Mouse (Mus musculus) limb, embryonic 14.5 days (tissue): ENCODE measurements around the gene Actb. TPM values are rescaled to one million over a fixed set of nuclear protein-coding genes. Genes with fewer than 3 reads are reported as not detected.

ENCODE experiments used
- ATAC-seq: fragments of 200-750 bp; cut with Nextera tagmentation; 2 replicates; pipeline ENCODE4 v1.8.0; 2017; ENCODE audit warnings: low read depth, moderate number of reproducible peaks, moderate TSS enrichment; ENCODE audit not compliant: low FRiP score
- DNase-seq: peaks from one replicate; pipeline ENCODE4 v3.0.0-alpha.2; 2015; ENCODE audit warnings: low spot score
- H3K27ac ChIP-seq: fragments of 300-500 bp; sonication (generic); replicated peaks from 2 replicates; pipeline ENCODE4 v1.5.1; 2014; ENCODE audit warnings: low read depth, mild to moderate bottlenecking, low read length, moderate library complexity, mixed read lengths
- H3K27me3 ChIP-seq: fragments of 300-500 bp; sonication (generic); 2 replicates; pipeline ENCODE4 v1.6.1; 2014; ENCODE audit warnings: low read length, mixed read lengths; ENCODE audit not compliant: control insufficient read depth, insufficient read depth
- H3K36me3 ChIP-seq: fragments of 300-500 bp; sonication (generic); 2 replicates; pipeline ENCODE4 v1.6.1; 2014; ENCODE audit warnings: mild to moderate bottlenecking, low read length, moderate library complexity, mixed read lengths; ENCODE audit not compliant: control insufficient read depth, insufficient read depth
- H3K4me1 ChIP-seq: fragments of 300-500 bp; sonication (generic); 2 replicates; pipeline ENCODE4 v1.6.1; 2014; ENCODE audit warnings: antibody characterized with exemption, low read length, mixed read lengths; ENCODE audit not compliant: control insufficient read depth, insufficient read depth
- H3K4me2 ChIP-seq: fragments of 300-500 bp; sonication (generic); replicated peaks from 2 replicates; pipeline ENCODE4 v1.6.1; 2014; ENCODE audit warnings: low read depth, mild to moderate bottlenecking, low read length, moderate library complexity; ENCODE audit not compliant: severe bottlenecking
- H3K4me3 ChIP-seq: fragments of 300-500 bp; sonication (generic); replicated peaks from 2 replicates; pipeline ENCODE4 v1.5.1; 2014; ENCODE audit warnings: low read length
- H3K9ac ChIP-seq: fragments of 300-500 bp; sonication (generic); 2 replicates; pipeline ENCODE4 v1.6.1; 2014; ENCODE audit warnings: mild to moderate bottlenecking, low read depth, low read length, moderate library complexity; ENCODE audit not compliant: severe bottlenecking
- H3K9me3 ChIP-seq: fragments of 300-500 bp; sonication (generic); 2 replicates; pipeline ENCODE4 v1.6.1; 2016; ENCODE audit warnings: low read length; ENCODE audit not compliant: control insufficient read depth
- POLR2A ChIP-seq: fragments of 200-500 bp; IDR thresholded peaks from 2 replicates; pipeline ENCODE4 v1.8.0; 2012; ENCODE audit warnings: inconsistent platforms, mild to moderate bottlenecking, moderate library complexity, borderline replicate concordance; ENCODE audit not compliant: insufficient read depth, insufficient read length; ENCODE audit errors: extremely low read depth
- WGBS: fragments of 180-500 bp; shearing (Covaris S2); extraction: QIAGEN DNeasy Blood & Tissue Kit; methylation state at CpG from one replicate; pipeline ENCODE4 v1.1.7; 2014; 5-methylcytosine and 5-hydroxymethylcytosine counted together
- polyA plus RNA-seq, 2 experiments: library from polyadenylated mRNA; depleted of rRNA in 1 of 2; stranded (reverse) in 1 of 2; unstranded in 1 of 2; fragments of >200 nt; fragmentation: Nextera tagmentation in 1 of 2; extraction: Ambion mirVana in 1 of 2; gene quantifications; 2 replicates each; pipeline versions ENCODE4 v1.2.1 to v1.2.3; 2012 to 2014

Actb gene
- polyA plus RNA-seq, 2 experiments: 2,733 to 14,101 TPM

- H3K4me2 ChIP-seq: no peak overlapping the region
- no peak for TF ChIP-seq POLR2A
- WGBS: 86% methylated on average over 4 of the region's 4 CpGs
- H3K9me3 ChIP-seq: no peaks in the 10 kb centered on the region
- DNase-seq (no peak), ATAC-seq (no peak)
- H3K27me3 ChIP-seq: no peaks in the 10 kb centered on the region
- peaks cover 50% of the 10 kb centered on the region for H3K36me3 ChIP-seq
- no peak overlapping the region for H3K9ac ChIP-seq
- H3K27ac ChIP-seq: no peak overlapping the region
- peaks cover 8% of the 10 kb centered on the region for H3K4me1 ChIP-seq
- H3K4me3 ChIP-seq: no peak overlapping the region
These were observed 8.2 kb downstream of the Actb start for GRCm38 (mm10) chr5:142898316-142898715.

DNA sequence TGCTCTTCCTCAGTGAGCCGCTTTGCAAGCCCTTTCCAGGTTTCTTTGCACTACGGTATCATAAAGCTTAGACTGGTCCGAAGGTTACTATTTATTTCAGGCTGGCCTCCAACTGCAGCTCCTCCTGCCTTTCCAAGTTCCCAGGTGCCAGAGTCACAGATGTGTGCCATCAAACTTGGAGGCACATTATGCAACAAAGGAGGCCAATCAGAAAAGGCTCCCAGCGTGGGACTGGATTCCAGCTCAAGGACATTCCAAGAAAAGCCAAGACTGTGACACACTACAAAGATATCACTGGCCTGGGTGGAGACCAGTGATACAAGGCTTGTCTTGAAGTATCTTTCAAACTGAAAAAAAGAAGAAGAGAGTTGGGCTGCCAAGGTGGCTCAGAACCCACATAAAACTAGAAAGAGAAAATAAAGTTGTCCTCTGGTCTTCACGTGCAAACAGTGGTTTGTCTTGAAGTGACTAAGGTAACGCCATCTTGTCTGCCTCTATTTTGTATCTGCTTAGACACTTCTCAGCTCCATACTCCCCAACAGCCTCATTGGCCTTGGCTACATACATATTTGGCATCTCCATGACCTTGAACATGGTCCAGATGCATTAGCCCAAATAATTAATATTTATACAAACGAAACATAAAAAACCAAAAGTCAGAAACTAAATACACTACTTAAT, 8.8 kb downstream of the Actb start:
- no peaks in the 10 kb centered on the region for H3K9me3 ChIP-seq
- 87% methylated on average over 7 of the region's 7 CpGs for WGBS
- TF ChIP-seq POLR2A: no peak
- H3K4me2 ChIP-seq: no peak overlapping the region
- DNase-seq (no peak), ATAC-seq (no peak)
- H3K27me3 ChIP-seq: no peaks in the 10 kb centered on the region
- no peak overlapping the region for H3K27ac ChIP-seq
- no peak overlapping the region for H3K4me3 ChIP-seq
- peaks cover 44% of the 10 kb centered on the region for H3K36me3 ChIP-seq
- peaks cover 8% of the 10 kb centered on the region for H3K4me1 ChIP-seq
- no peak overlapping the region for H3K9ac ChIP-seq

DNA sequence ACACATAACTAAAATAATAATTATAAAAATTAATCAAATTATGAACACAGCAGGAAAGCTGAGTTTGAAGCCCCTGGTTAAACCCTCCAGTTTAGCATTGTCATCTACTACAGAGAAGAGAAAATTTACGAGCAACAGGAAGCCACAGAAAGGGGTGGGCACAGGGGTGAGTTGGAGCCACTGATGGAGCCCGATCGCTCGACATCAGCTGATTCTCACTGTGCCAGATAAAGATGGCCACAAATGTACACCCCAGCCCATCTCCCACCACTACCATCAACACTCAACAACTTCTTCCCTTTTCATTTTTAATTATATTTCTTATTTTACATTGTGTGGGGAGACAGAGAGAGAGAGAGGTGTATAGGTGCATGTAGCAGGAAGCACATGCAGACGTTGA, 9.8 kb downstream of the Actb start:
- Histone ChIP-seq H3K4me2 (no peak overlapping the region), H3K4me1 (peaks cover 8% of the 10 kb centered on the region), H3K9me3 (no peaks in the 10 kb centered on the region), H3K4me3 (no peak overlapping the region), H3K9ac (no peak overlapping the region), H3K27ac (no peak overlapping the region), H3K27me3 (no peaks in the 10 kb centered on the region), H3K36me3 (peaks cover 34% of the 10 kb centered on the region)
- DNase-seq (no peak), ATAC-seq (no peak)
- WGBS: 82% methylated on average over 5 of the region's 5 CpGs
- no peak for TF ChIP-seq POLR2A

DNA sequence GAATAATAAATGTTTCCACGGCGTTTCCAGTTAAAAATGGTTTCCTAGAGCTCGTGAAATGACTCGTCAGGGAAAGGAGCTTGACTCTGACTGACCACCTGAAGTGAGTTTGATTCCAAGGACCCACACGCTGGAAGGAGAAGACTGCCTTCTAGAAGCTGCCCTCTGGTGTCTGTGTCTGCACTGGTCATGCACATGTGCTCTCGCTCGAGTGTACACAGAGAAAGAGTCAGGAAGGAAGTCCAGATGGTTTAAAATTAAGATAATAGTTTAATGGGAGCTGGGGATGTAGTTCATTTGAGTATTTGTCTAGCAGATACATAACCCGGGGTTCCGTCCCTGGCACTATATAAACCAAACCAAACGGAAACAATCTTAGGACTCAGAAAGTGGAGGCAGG, 10.4 kb downstream of the Actb start:
- ATAC-seq (no peak), DNase-seq (no peak)
- Histone ChIP-seq H3K27me3 (no peaks in the 10 kb centered on the region), H3K36me3 (peaks cover 29% of the 10 kb centered on the region), H3K9ac (no peak overlapping the region), H3K9me3 (no peaks in the 10 kb centered on the region), H3K4me1 (peaks cover 8% of the 10 kb centered on the region), H3K27ac (no peak overlapping the region), H3K4me2 (no peak overlapping the region), H3K4me3 (no peak overlapping the region)
- WGBS: 79% methylated on average over 10 of the region's 10 CpGs
- TF ChIP-seq POLR2A: no peak

DNA sequence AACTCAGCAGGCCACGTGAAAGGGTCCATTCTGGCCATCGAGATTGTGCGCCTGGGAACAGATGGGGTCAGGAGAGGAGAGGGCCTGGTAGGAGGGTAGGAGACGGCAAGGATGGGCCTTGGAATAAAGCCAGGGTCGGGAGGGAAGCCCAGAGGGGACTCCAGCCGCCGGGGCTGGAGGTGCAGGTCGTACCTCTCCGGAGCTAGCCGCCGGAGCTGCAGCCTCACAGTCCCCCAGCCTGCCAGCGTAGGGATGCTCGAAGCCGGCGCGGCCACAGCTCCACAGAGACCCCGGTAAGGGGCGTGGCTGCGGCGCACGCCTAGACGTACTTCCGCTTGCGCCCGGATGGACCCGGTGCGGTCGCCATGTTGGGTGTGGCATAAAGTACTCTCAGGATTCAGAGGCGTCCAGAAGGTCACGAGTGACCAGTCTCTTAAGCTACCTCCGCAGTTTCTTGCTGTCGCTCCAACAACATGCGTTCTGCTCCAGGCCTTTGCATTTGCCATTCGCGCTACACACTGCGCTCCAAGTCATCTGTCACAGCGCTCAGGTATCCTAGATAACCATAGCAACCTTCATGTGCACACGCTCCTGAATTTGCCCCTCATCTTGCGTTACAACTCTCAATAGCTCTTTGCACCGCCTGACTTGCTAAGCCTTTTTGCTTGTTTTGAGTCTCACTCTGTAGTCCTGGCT, 11.5 kb downstream of the Actb start, which contains the start of gene Fbxl18:
Gene Fbxl18 (minus strand): TSS at position 504 of the 696 bp plus-strand sequence.
- TF ChIP-seq POLR2A: peak; percentile 69; the same call in 1 of the 2 replicates
- H3K27ac ChIP-seq: peak within 1 kb of the TSS; percentile 15; the same call in 1 of the 2 replicates
- under 1% methylated on average over 40 of the region's 40 CpGs for WGBS

More for the DNA sequence above, 11.5 kb downstream of the Actb start, which contains the start of gene Fbxl18:
- DNase-seq (peak; percentile 86), ATAC-seq (peak; percentile 94)
- Histone ChIP-seq H3K4me3 (peak within 1 kb of the TSS; percentile 71), H3K4me2 (peak within 1 kb of the TSS; percentile 61), H3K9ac (peak within 1 kb of the TSS; percentile 77), H3K27me3 (no peaks in the 10 kb centered on the region), H3K9me3 (no peaks in the 10 kb centered on the region), H3K4me1 (peaks cover 8% of the 10 kb centered on the region), H3K36me3 (peaks cover 20% of the 10 kb centered on the region)
